Mouse (Mus musculus) CH12.LX (cell line): ENCODE data around the gene Nrxn3. TPM values are rescaled to one million over a fixed set of nuclear protein-coding genes. Genes with fewer than 3 reads are reported as not detected.
A peak's percentile ranks its signal among the peaks of the same experiment; 100 is the strongest.

Source experiments
- DNase-seq: peaks from one replicate; pipeline ENCODE4 v3.0.0-alpha.2; 2013; ENCODE audit errors: extremely low read depth
- H3K27ac ChIP-seq: 2 replicates; pipeline ENCODE4 v1.5.1; 2012; ENCODE audit warnings: low read depth, mild to moderate bottlenecking, control low read depth, moderate library complexity; ENCODE audit not compliant: insufficient read depth
- H3K27me3 ChIP-seq: replicated peaks from 2 replicates; pipeline ENCODE3; 2012; ENCODE audit warnings: inconsistent platforms
- H3K36me3 ChIP-seq, 2 experiments: replicated peaks in 1 of 2; 2 replicates each; pipeline versions ENCODE3 to v1.6.1; 2012; ENCODE audit warnings: inconsistent platforms in 1 of 2, low read length in 1 of 2, mild to moderate bottlenecking in 1 of 2, mixed read lengths in 1 of 2, moderate library complexity in 1 of 2; ENCODE audit not compliant: control insufficient read depth in 1 of 2, insufficient read depth in 1 of 2
- H3K4me1 ChIP-seq, 2 experiments: 2 replicates each; pipeline ENCODE4 v1.6.1; 2012; ENCODE audit warnings: inconsistent platforms in 1 of 2, moderate library complexity in 1 of 2; ENCODE audit not compliant: insufficient read depth in 2 of 2, control insufficient read depth in 1 of 2
- H3K4me2 ChIP-seq: 2 replicates; pipeline ENCODE4 v1.6.1; 2012; ENCODE audit warnings: low read depth, mild to moderate bottlenecking, control low read depth; ENCODE audit not compliant: poor library complexity, insufficient read depth, severe bottlenecking
- H3K4me3 ChIP-seq, 3 experiments: fragments of 150-350 bp in 1 of 3; sonication (generic) in 1 of 3; replicated peaks in 1 of 3; 2 replicates each; pipeline versions ENCODE3 to v1.5.1; 2011 to 2012; ENCODE audit warnings: low read depth in 2 of 3, low read length in 2 of 3, mild to moderate bottlenecking in 2 of 3, moderate library complexity in 2 of 3, control low read depth in 1 of 3, improper control_type of control experiment in 1 of 3, inconsistent platforms in 1 of 3, mixed read lengths in 1 of 3; ENCODE audit not compliant: poor library complexity in 1 of 3
- H3K79me2 ChIP-seq: replicated peaks from 2 replicates; pipeline ENCODE4 v1.6.1; 2012; ENCODE audit warnings: mild to moderate bottlenecking, moderate library complexity; ENCODE audit not compliant: control insufficient read depth, poor library complexity, insufficient read depth, severe bottlenecking; ENCODE audit errors: extremely low read depth
- H3K9ac ChIP-seq: 2 replicates; pipeline ENCODE4 v1.6.1; 2012; ENCODE audit warnings: low read depth, mild to moderate bottlenecking, control low read depth, moderate library complexity; ENCODE audit not compliant: insufficient read depth
- H3K9me3 ChIP-seq: replicated peaks from 2 replicates; pipeline ENCODE3; 2012; ENCODE audit warnings: low read length, inconsistent platforms, mixed read lengths
- CTCF ChIP-seq, 2 experiments: IDR thresholded peaks in 1 of 2; conservative IDR thresholded peaks in 1 of 2; 2 replicates each; pipeline ENCODE4 v1.5.1; 2011 to 2012; ENCODE audit warnings: low read depth in 2 of 2, low read length in 2 of 2, improper control_type of control experiment in 1 of 2, inconsistent platforms in 1 of 2, mild to moderate bottlenecking in 1 of 2, moderate library complexity in 1 of 2
- EP300 ChIP-seq: IDR thresholded peaks from 2 replicates; pipeline ENCODE4 v1.6.1; 2011; ENCODE audit warnings: low read length, improper control_type of control experiment
- ETS1 ChIP-seq: conservative IDR thresholded peaks from 2 replicates; pipeline ENCODE4 v1.6.1; 2012; ENCODE audit warnings: low read depth, mild to moderate bottlenecking, inconsistent platforms, low read length, improper control_type of control experiment, moderate library complexity
- JUND ChIP-seq: conservative IDR thresholded peaks from 2 replicates; pipeline ENCODE4 v1.6.1; 2011; ENCODE audit warnings: low read depth, low read length, improper control_type of control experiment
- NELFE ChIP-seq: IDR thresholded peaks from 2 replicates; pipeline ENCODE4 v1.6.1; 2011; ENCODE audit warnings: low read depth, low read length, improper control_type of control experiment
- POLR2AphosphoS2 ChIP-seq: IDR thresholded peaks from 2 replicates; pipeline ENCODE4 v1.6.1; 2011; ENCODE audit warnings: low read depth, low read length, improper control_type of control experiment
- USF1 ChIP-seq: IDR thresholded peaks from 2 replicates; pipeline ENCODE4 v1.6.1; 2014; ENCODE audit warnings: low read depth, mild to moderate bottlenecking, inconsistent platforms, low read length, improper control_type of control experiment
- USF2 ChIP-seq: conservative IDR thresholded peaks from 2 replicates; pipeline ENCODE4 v1.6.1; 2011; ENCODE audit warnings: low read depth, low read length, improper control_type of control experiment
- ZNF384 ChIP-seq: IDR thresholded peaks from 2 replicates; pipeline ENCODE4 v1.6.1; 2012; ENCODE audit warnings: low read depth, low read length, improper control_type of control experiment, inconsistent platforms
- dilution Hi-C: fragments of 300-500 bp; cut with MboI; formaldehyde crosslinking; loops from 2 replicates; pipeline ENCODE4 v1.14.3; 2020; ENCODE audit warnings: low sequenced_read_pairs; ENCODE audit not compliant: extremely low pct_unique_long_range_greater_than_20kb, extremely low pct_ligation_motif_present
- in situ Hi-C: fragments of 300-500 bp; cut with MboI; formaldehyde crosslinking; loops from 3 replicates; pipeline ENCODE4 v1.14.3; 2019; ENCODE audit warnings: low sequenced_read_pairs, low pct_ligation_motif_present, low pct_unique_long_range_greater_than_20kb, mixed read lengths
- polyA plus RNA-seq: library from polyadenylated mRNA; unstranded; fragments of >175 nt; gene quantifications from 2 replicates; pipeline ENCODE4 v1.2.1, GENCODE M21; 2012; ENCODE audit warnings: low read depth; ENCODE audit not compliant: insufficient read length
- total RNA-seq, 2 experiments: library from RNA; depleted of rRNA; stranded (reverse); fragments of 300-350 nt in 1 of 2; fragments of >200 nt in 1 of 2; gene quantifications; 2 replicates each; pipeline ENCODE4 v1.2.3; 2012 to 2014

Nrxn3 gene
- total and polyA plus RNA-seq, 3 experiments = 0.04 to 0.17 (median 0.09) TPM

DNA sequence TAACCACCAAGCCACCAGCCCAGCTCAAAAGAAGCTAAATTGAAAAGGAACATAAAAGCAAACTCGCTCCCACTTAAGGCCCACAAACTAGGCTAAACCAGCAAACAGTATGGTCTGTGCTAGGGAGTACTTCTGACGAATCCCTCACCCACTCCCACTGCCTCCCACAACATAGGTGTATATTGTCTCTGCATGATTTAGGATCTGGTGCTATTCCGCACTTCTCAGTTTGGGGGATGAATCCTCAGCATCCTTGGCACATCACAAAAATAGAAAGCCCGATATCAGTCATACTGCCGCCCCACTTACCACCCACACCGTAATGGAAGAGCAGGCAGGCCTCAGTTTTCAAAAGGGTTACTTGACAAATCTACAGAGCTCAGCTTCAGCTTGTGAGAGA lies 1072.1 kb downstream of the Nrxn3 start:
- no peak overlapping the region for H3K4me2 ChIP-seq
- no peak overlapping the region for H3K27ac ChIP-seq
- DNase-seq = no peak
- TF ChIP-seq NELFE (no peak), JUND (no peak)
- dilution Hi-C loops (no loop called here), in situ Hi-C loops (no loop called here)
- H3K9ac ChIP-seq = no peak overlapping the region
- no peaks in the 10 kb centered on the region for H3K79me2 ChIP-seq
- H3K9me3 ChIP-seq = no peaks in the 10 kb centered on the region
- no peaks in the 10 kb centered on the region for H3K36me3 ChIP-seq
- no peak overlapping the region for H3K4me3 ChIP-seq
- H3K4me1 ChIP-seq = no peaks in the 10 kb centered on the region
- no peaks in the 10 kb centered on the region for H3K27me3 ChIP-seq

DNA sequence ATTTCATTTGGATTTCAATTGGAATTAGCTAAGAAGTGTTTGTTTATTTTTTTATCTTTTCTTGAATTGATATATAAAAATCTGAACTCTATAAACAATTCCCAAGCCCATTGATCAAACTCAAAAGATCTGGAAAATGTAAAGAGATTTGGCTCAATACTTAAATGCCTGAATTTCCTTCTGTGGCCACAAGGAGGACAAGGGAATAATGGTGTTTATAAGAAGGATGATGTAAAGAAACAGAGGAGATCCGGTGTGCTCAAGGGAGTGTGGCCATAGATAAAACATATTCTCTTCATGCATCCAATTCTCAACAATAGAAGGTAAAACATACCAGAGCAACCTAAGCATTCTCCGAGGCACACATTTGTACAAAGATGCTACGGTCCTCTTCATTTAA lies 1085.5 kb downstream of the Nrxn3 start:
- no peaks in the 10 kb centered on the region for H3K27me3 ChIP-seq
- TF ChIP-seq EP300 = no peak
- TF ChIP-seq CTCF (conservative IDR thresholded peaks at IDR 0.05 in 1 of 2, IDR thresholded peaks at IDR 0.05 in 1 of 2; ENCODE audit: low read depth in 2 of 2, low read length in 2 of 2) = peak; percentile 12 to 22; a peak in 1 of 4 replicates
- in situ Hi-C loops = no loop called here
- no peak overlapping the region for H3K4me3 ChIP-seq
- H3K9ac ChIP-seq = no peak overlapping the region
- H3K36me3 ChIP-seq = no peaks in the 10 kb centered on the region
- dilution Hi-C loops = no loop called here
- H3K4me1 ChIP-seq = no peaks in the 10 kb centered on the region
- H3K4me2 ChIP-seq = no peak overlapping the region
- no peak overlapping the region for H3K27ac ChIP-seq
- peak; percentile 30 for DNase-seq
- no peaks in the 10 kb centered on the region for H3K9me3 ChIP-seq
- no peaks in the 10 kb centered on the region for H3K79me2 ChIP-seq

DNA sequence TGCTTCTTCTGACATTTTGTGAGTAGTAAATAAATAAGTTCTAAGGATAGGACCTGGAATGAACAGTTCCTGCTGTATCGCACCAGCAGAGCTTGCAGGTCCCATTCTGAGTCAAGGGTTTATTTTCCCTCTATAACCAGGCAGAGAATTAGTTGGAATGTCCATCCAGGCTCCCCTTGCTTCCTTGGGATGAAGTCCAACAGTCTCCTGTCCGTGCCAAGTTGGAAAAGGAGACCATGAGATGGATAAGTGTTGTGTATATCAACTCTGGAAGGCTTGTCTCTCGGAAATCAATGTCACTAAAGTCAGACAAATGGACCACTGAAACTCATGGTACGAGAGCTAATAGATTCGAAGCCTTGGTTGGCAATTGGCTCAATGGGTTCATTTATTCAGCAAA lies 1087.5 kb downstream of the Nrxn3 start:
- Histone ChIP-seq H3K79me2 (no peaks in the 10 kb centered on the region), H3K27me3 (no peaks in the 10 kb centered on the region), H3K4me3 (no peak overlapping the region), H3K27ac (no peak overlapping the region), H3K36me3 (no peaks in the 10 kb centered on the region)
- TF ChIP-seq ZNF384 = no peak
- TF ChIP-seq USF2 = no peak
- TF ChIP-seq ETS1 = no peak
- no peak for TF ChIP-seq USF1
- TF ChIP-seq POLR2AphosphoS2 = no peak
- TF ChIP-seq, all 38 proteins: peak for 0
- Histone ChIP-seq H3K4me1 (peaks cover 0 to 12% of the 10 kb centered on the region in 2 experiments; a peak in 2 of 4 replicates), H3K4me2 (no peak overlapping the region), H3K9ac (no peak overlapping the region), H3K9me3 (no peaks in the 10 kb centered on the region)
- dilution Hi-C loops (no loop called here), in situ Hi-C loops (no loop called here)
- DNase-seq = no peak
